Comparison of ENCODE assay signal across 9 mouse cellular contexts in genomic region chr5:112296404-112297181, GRCm38 (mm10). TPM values are rescaled to one million over a fixed set of nuclear protein-coding genes. Genes with fewer than 3 reads are reported as not detected.
A peak's percentile ranks its signal among the peaks of the same experiment; 100 is the strongest.
DNase-seq lines count a peak whose midpoint lies in the region; ATAC-seq and TF ChIP-seq lines count a peak whose summit lies in the region.
"Had no signal": no experiment of that assay in that cellular context is flagged by ENCODE, and none has a peak within 500 bp of the region (broad histone marks: within the 10 kb centered on the region; RNA-seq: fewer than 3 reads in every experiment).

No protein-coding gene starts in this region.

- TF ChIP-seq CTCF in kidney, postnatal 0 days (IDR thresholded peaks at IDR 0.05; ENCODE audit: low read depth), result no peak
- no peak for TF ChIP-seq CTCF in kidney, adult 2 months (conservative IDR thresholded peaks at IDR 0.05; ENCODE audit: insufficient read depth, insufficient read length, low read depth, low read length)
- no peak for TF ChIP-seq CTCF in liver, adult 2 months (IDR thresholded peaks at IDR 0.05; ENCODE audit: low read depth, low read length)

- no peak overlapping the region for H3K9ac ChIP-seq in kidney, postnatal 0 days (ENCODE audit: low read depth, low read length)
- no peak overlapping the region for H3K9ac ChIP-seq in liver, adult 2 months (ENCODE audit: low read depth, low read length)
- H3K9ac ChIP-seq: embryonic facial prominence, embryonic 12.5 days had no signal

- H3K4me2 ChIP-seq in kidney, postnatal 0 days (ENCODE audit: low read length), result no peak overlapping the region
- H3K4me2 ChIP-seq: embryonic facial prominence, embryonic 12.5 days had no signal

- H3K4me1 ChIP-seq in kidney, postnatal 0 days (replicated peaks; ENCODE audit: insufficient read depth, low read length), result peaks cover 18% of the 10 kb centered on the region
- H3K4me1 ChIP-seq in kidney, adult 2 months (ENCODE audit: control insufficient read depth, insufficient read depth, low read length), result peaks cover 24% of the 10 kb centered on the region
- peaks cover 87% of the 10 kb centered on the region for H3K4me1 ChIP-seq in liver, adult 2 months (ENCODE audit: control insufficient read depth, insufficient read depth, low read length)

- 57% methylated on average over 6 of the region's 6 CpGs for WGBS in kidney, postnatal 0 days
- 60% methylated on average over 6 of the region's 6 CpGs for WGBS in kidney, adult 2 months
- WGBS in liver, adult 2 months, result 35% methylated on average over 5 of the region's 6 CpGs

- no peak for TF ChIP-seq POLR2A in kidney, adult 2 months (IDR thresholded peaks at IDR 0.05; ENCODE audit: low read depth, low read length)
- TF ChIP-seq POLR2A in liver, adult 2 months (IDR thresholded peaks at IDR 0.05; ENCODE audit: extremely low read depth, insufficient read depth, low read length), result no peak

- peak overlapping the region; percentile 13; the same call in 1 of the 2 replicates for H3K27ac ChIP-seq in kidney, postnatal 0 days
- no peak overlapping the region for H3K27ac ChIP-seq in kidney, adult 2 months (ENCODE audit: insufficient read depth, low read depth, low read length)
- H3K27ac ChIP-seq in liver, adult 2 months (replicated peaks; ENCODE audit: insufficient read depth, low read depth, low read length), result peak overlapping the region; percentile 18; the same call in 1 of the 2 replicates
- H3K27ac ChIP-seq: embryonic facial prominence, embryonic 12.5 days had no signal

- no peak for ATAC-seq in kidney, postnatal 0 days (replicated peaks; ENCODE audit: low FRiP score, low read depth)

- H3K9me3 ChIP-seq in kidney, postnatal 0 days (replicated peaks; ENCODE audit: low read length), result no peaks in the 10 kb centered on the region
- H3K9me3 ChIP-seq: embryonic facial prominence, embryonic 12.5 days had no signal

- no peaks in the 10 kb centered on the region for H3K27me3 ChIP-seq in kidney, postnatal 0 days (ENCODE audit: insufficient read depth, low read length)
- no peaks in the 10 kb centered on the region for H3K27me3 ChIP-seq in kidney, adult 2 months (replicated peaks; ENCODE audit: control insufficient read depth, insufficient read depth, low read length)
- no peaks in the 10 kb centered on the region for H3K27me3 ChIP-seq in liver, adult 2 months (ENCODE audit: control insufficient read depth, insufficient read depth, low read length)
- H3K27me3 ChIP-seq: embryonic facial prominence, embryonic 12.5 days had no signal

- H3K36me3 ChIP-seq in kidney, postnatal 0 days (ENCODE audit: insufficient read depth, low read length), result no peaks in the 10 kb centered on the region
- H3K36me3 ChIP-seq in kidney, adult 2 months (ENCODE audit: control insufficient read depth, insufficient read depth, low read length), result no peaks in the 10 kb centered on the region
- no peaks in the 10 kb centered on the region for H3K36me3 ChIP-seq in liver, adult 2 months (ENCODE audit: control insufficient read depth, insufficient read depth, low read length)
- H3K36me3 ChIP-seq: embryonic facial prominence, embryonic 12.5 days had no signal

- H3K79me2 ChIP-seq in liver, adult 2 months (ENCODE audit: control insufficient read depth, insufficient read depth, low read length), result peaks cover 54% of the 10 kb centered on the region

- peak; percentile 59 for DNase-seq in adrenal gland, postnatal 25 days
- no peak for DNase-seq in adrenal gland, adult 18-20 months (ENCODE audit: low spot score in 2 of 2)
- no peak for DNase-seq in kidney, postnatal 0 days (ENCODE audit: low spot score)
- DNase-seq in kidney, adult 2 months, result no peak
- DNase-seq in CD4-positive helper T cell, adult 2 months (ENCODE audit: low read depth, low spot score), result peak; percentile 39
- DNase-seq in liver, adult 2 months (ENCODE audit: extremely low read depth, low read depth, low spot score), result no peak
- no peak for DNase-seq in retina, embryonic 14.5 days (ENCODE audit: low spot score)
- DNase-seq in gastrocnemius, adult 18-20 months (ENCODE audit: low spot score), result no peak

- H3K4me3 ChIP-seq in kidney, postnatal 0 days (replicated peaks; ENCODE audit: low read depth, low read length), result no peak overlapping the region
- H3K4me3 ChIP-seq in kidney, adult 2 months (ENCODE audit: insufficient read depth, low read depth, low read length), result no peak overlapping the region
- no peak overlapping the region for H3K4me3 ChIP-seq in liver, adult 2 months (ENCODE audit: insufficient read depth, low read depth, low read length)
- H3K4me3 ChIP-seq: embryonic facial prominence, embryonic 12.5 days had no signal

RNA-seq across cellular contexts. Expression of gene Tpst2, which starts 20.1 kb away (rescaled TPM):
- total RNA-seq in adrenal gland, postnatal 25 days (2021), result 144 and 210 TPM in 2 replicates
- total RNA-seq in adrenal gland, adult 18-20 months (2021), result 100 to 1,000 TPM; 208 to 233 TPM
- 63.8 and 65.5 TPM in 2 replicates for polyA plus RNA-seq in kidney, postnatal 0 days (2015; fragmentation: Nextera tagmentation; extraction: Ambion mirVana)
- 37.6 and 42.0 TPM in 2 replicates for polyA plus RNA-seq in kidney, adult 2 months (2012; rRNA removed)
- 27.7 and 38.9 TPM in 2 replicates for total RNA-seq in liver, adult 2 months (2014; rRNA removed)
- 30.2 and 35.7 TPM in 2 replicates for polyA plus RNA-seq in liver, adult 2 months (2012; rRNA removed)
- 10 to 100 TPM; 16.0 to 22.4 TPM for total RNA-seq in gastrocnemius, adult 18-20 months (2021)

RNA-seq across cellular contexts. Expression of gene Tfip11, which starts 29.6 kb away (rescaled TPM):
- total RNA-seq in adrenal gland, postnatal 25 days (2021), result 33.3 and 38.6 TPM in 2 replicates
- 10 to 100 TPM; 38.6 to 41.8 TPM for total RNA-seq in adrenal gland, adult 18-20 months (2021)
- 19.8 and 23.5 TPM in 2 replicates for polyA plus RNA-seq in kidney, postnatal 0 days (2015; fragmentation: Nextera tagmentation; extraction: Ambion mirVana)
- 26.7 and 29.1 TPM in 2 replicates for polyA plus RNA-seq in kidney, adult 2 months (2012; rRNA removed)
- 7.7 and 9.7 TPM in 2 replicates for total RNA-seq in liver, adult 2 months (2014; rRNA removed)
- 18.6 and 19.1 TPM in 2 replicates for polyA plus RNA-seq in liver, adult 2 months (2012; rRNA removed)
- total RNA-seq in gastrocnemius, adult 18-20 months (2021), result 10 to 100 TPM; 13.0 to 13.2 TPM

RNA-seq across cellular contexts. Expression of gene Crybb1, which starts 41.0 kb away (rescaled TPM):
- 1.1 and 2.7 TPM in 2 replicates for total RNA-seq in adrenal gland, postnatal 25 days (2021)
- 1 to 10 TPM; 3.2 to 3.3 TPM for total RNA-seq in adrenal gland, adult 18-20 months (2021)
- 3.4 TPM in 2 replicates for polyA plus RNA-seq in kidney, postnatal 0 days (2015; fragmentation: Nextera tagmentation; extraction: Ambion mirVana)
- polyA plus RNA-seq in kidney, adult 2 months (2012; rRNA removed), result 0.14 TPM in 1 of 2 replicates, not detected in the other
- total RNA-seq in liver, adult 2 months (2014; rRNA removed), result not detected in 2 replicates
- polyA plus RNA-seq in liver, adult 2 months (2012; rRNA removed), result not detected in 2 replicates
- 1 to 10 TPM; 1.2 to 1.9 TPM for total RNA-seq in gastrocnemius, adult 18-20 months (2021)

RNA-seq across cellular contexts. Expression of gene Cryba4, which starts 44.3 kb away (rescaled TPM):
- 14.8 and 16.5 TPM in 2 replicates for total RNA-seq in adrenal gland, postnatal 25 days (2021)
- total RNA-seq in adrenal gland, adult 18-20 months (2021), result 100 to 1,000 TPM in 1 of 2 experiments, 10 to 100 TPM in 1; 95.8 to 126 TPM
- polyA plus RNA-seq in kidney, postnatal 0 days (2015; fragmentation: Nextera tagmentation; extraction: Ambion mirVana), result 0.58 and 0.64 TPM in 2 replicates
- 0.35 TPM in 1 of 2 replicates, not detected in the other for polyA plus RNA-seq in kidney, adult 2 months (2012; rRNA removed)
- total RNA-seq in liver, adult 2 months (2014; rRNA removed), result 0.27 and 0.37 TPM in 2 replicates
- 0.17 and 0.52 TPM in 2 replicates for polyA plus RNA-seq in liver, adult 2 months (2012; rRNA removed)
- under 1 TPM; 0.57 to 0.68 TPM for total RNA-seq in gastrocnemius, adult 18-20 months (2021)

RNA-seq across cellular contexts. Expression of gene Srrd, which starts 46.2 kb away (rescaled TPM):
- 22.4 and 29.1 TPM in 2 replicates for total RNA-seq in adrenal gland, postnatal 25 days (2021)
- total RNA-seq in adrenal gland, adult 18-20 months (2021), result 10 to 100 TPM; 60.5 to 65.1 TPM
- polyA plus RNA-seq in kidney, postnatal 0 days (2015; fragmentation: Nextera tagmentation; extraction: Ambion mirVana), result 26.3 and 30.0 TPM in 2 replicates
- polyA plus RNA-seq in kidney, adult 2 months (2012; rRNA removed), result 31.2 and 39.3 TPM in 2 replicates
- total RNA-seq in liver, adult 2 months (2014; rRNA removed), result 12.3 and 19.3 TPM in 2 replicates
- 26.3 and 30.0 TPM in 2 replicates for polyA plus RNA-seq in liver, adult 2 months (2012; rRNA removed)
- 1 to 10 TPM; 4.3 to 5.0 TPM for total RNA-seq in gastrocnemius, adult 18-20 months (2021)

Comparison
In these comparisons a context has a peak if more than half of its experiments do, and no peak if none do; other contexts are left out.
1. DNase-seq: peak in adrenal gland, postnatal 25 days (single experiment) and CD4-positive helper T cell, adult 2 months (single experiment); none in adrenal gland, adult 18-20 months (0 of 2), kidney, postnatal 0 days (single experiment), kidney, adult 2 months (single experiment), liver, adult 2 months (single experiment), retina, embryonic 14.5 days (single experiment) and gastrocnemius, adult 18-20 months (single experiment).